Mouse (Mus musculus) kidney, embryonic 16.5 days (tissue): ENCODE measurements at regions not wholly inside any gene's neighbourhood (a gene's known extent, or its start where the extent isn't known, plus 50 kb on each side); places are given as distances from the start of the nearest gene placed in this dataset.
"Not testable (repeated sequence)": the region's sequence is repeated elsewhere in the genome, so short reads cannot be mapped to it uniquely, and the experiment has no call there.

Experiments
- ATAC-seq: fragments of 200-750 bp; cut with Nextera tagmentation; 2 replicates; pipeline ENCODE4 v1.8.0; 2017; ENCODE audit warnings: moderate TSS enrichment; ENCODE audit not compliant: low FRiP score, low TSS enrichment
- H3K27ac ChIP-seq: fragments of 300-500 bp; sonication (generic); 2 replicates; pipeline ENCODE4 v1.5.1; 2014; ENCODE audit warnings: low read length
- H3K27me3 ChIP-seq: fragments of 300-500 bp; sonication (generic); 2 replicates; pipeline ENCODE4 v1.6.1; 2014; ENCODE audit warnings: low read length, control low read depth, mixed read lengths; ENCODE audit not compliant: insufficient read depth
- H3K36me3 ChIP-seq: fragments of 300-500 bp; sonication (generic); 2 replicates; pipeline ENCODE4 v1.6.1; 2014; ENCODE audit warnings: low read length, control low read depth, mixed read lengths; ENCODE audit not compliant: insufficient read depth
- H3K4me1 ChIP-seq: fragments of 300-500 bp; sonication (generic); 2 replicates; pipeline ENCODE4 v1.6.1; 2014; ENCODE audit warnings: low read length, control low read depth, mixed read lengths; ENCODE audit not compliant: insufficient read depth
- H3K4me2 ChIP-seq: fragments of 300-500 bp; sonication (generic); replicated peaks from 2 replicates; pipeline ENCODE4 v1.6.1; 2014; ENCODE audit warnings: low read depth, low read length
- H3K4me3 ChIP-seq: fragments of 300-500 bp; sonication (generic); 2 replicates; pipeline ENCODE4 v1.5.1; 2014; ENCODE audit warnings: mild to moderate bottlenecking, low read length
- H3K9ac ChIP-seq: fragments of 300-500 bp; sonication (generic); replicated peaks from 2 replicates; pipeline ENCODE4 v1.6.1; 2014; ENCODE audit warnings: low read length
- H3K9me3 ChIP-seq: fragments of 300-500 bp; sonication (generic); 2 replicates; pipeline ENCODE4 v1.6.1; 2016; ENCODE audit warnings: low read length, control low read depth
- WGBS: fragments of 180-500 bp; shearing (Covaris S2); extraction: QIAGEN DNeasy Blood & Tissue Kit; methylation state at CpG from one replicate; pipeline ENCODE4 v1.1.7; 2014; 5-methylcytosine and 5-hydroxymethylcytosine counted together

- Histone ChIP-seq H3K9me3 (no peaks in the 10 kb centered on the region), H3K4me3 (no peak overlapping the region), H3K9ac (no peak overlapping the region), H3K27ac (no peak overlapping the region), H3K4me1 (no peaks in the 10 kb centered on the region), H3K27me3 (no peaks in the 10 kb centered on the region), H3K4me2 (no peak overlapping the region), H3K36me3 (no peaks in the 10 kb centered on the region)
- ATAC-seq = no peak
- WGBS = 94% methylated on average over 6 of the region's 6 CpGs
Observed at GRCm38 (mm10) chr8:15593106-15593505, 547.2 kb upstream of the BB014433 start.

- 73% methylated on average over 5 of the region's 5 CpGs for WGBS
- H3K27ac ChIP-seq = no peak overlapping the region
- H3K36me3 ChIP-seq = no peaks in the 10 kb centered on the region
- no peaks in the 10 kb centered on the region for H3K9me3 ChIP-seq
- H3K4me3 ChIP-seq = no peak overlapping the region
- no peaks in the 10 kb centered on the region for H3K4me1 ChIP-seq
- ATAC-seq = no peak
- no peak overlapping the region for H3K9ac ChIP-seq
- H3K27me3 ChIP-seq = no peaks in the 10 kb centered on the region
- no peak overlapping the region for H3K4me2 ChIP-seq
Observed at GRCm38 (mm10) chr8:15583782-15584181, 537.9 kb upstream of the BB014433 start.

GRCm38 (mm10) chr8:15570091-15570490 is 524.2 kb upstream of the BB014433 start:
- Histone ChIP-seq H3K27me3 (no peaks in the 10 kb centered on the region), H3K9me3 (no peaks in the 10 kb centered on the region), H3K4me3 (no peak overlapping the region), H3K4me2 (no peak overlapping the region), H3K4me1 (no peaks in the 10 kb centered on the region), H3K27ac (no peak overlapping the region), H3K36me3 (no peaks in the 10 kb centered on the region), H3K9ac (no peak overlapping the region)
- 90% methylated on average over 5 of the region's 5 CpGs for WGBS
- no peak for ATAC-seq

- no peaks in the 10 kb centered on the region for H3K27me3 ChIP-seq
- H3K9me3 ChIP-seq = no peaks in the 10 kb centered on the region
- no peaks in the 10 kb centered on the region for H3K4me1 ChIP-seq
- H3K4me2 ChIP-seq = no peak overlapping the region
- H3K4me3 ChIP-seq = no peak overlapping the region
- H3K27ac ChIP-seq = no peak overlapping the region
- no peak for ATAC-seq
- no peak overlapping the region for H3K9ac ChIP-seq
- H3K36me3 ChIP-seq = no peaks in the 10 kb centered on the region
- 82% methylated on average over 2 of the region's 2 CpGs for WGBS
Observed at GRCm38 (mm10) chr8:15567742-15568141, 521.9 kb upstream of the BB014433 start.

GRCm38 (mm10) chr8:15562310-15563296 is 516.7 kb upstream of the BB014433 start:
- no peak overlapping the region for H3K4me2 ChIP-seq
- H3K4me3 ChIP-seq = no peak overlapping the region
- H3K9me3 ChIP-seq = no peaks in the 10 kb centered on the region
- ATAC-seq = no peak
- H3K4me1 ChIP-seq = no peaks in the 10 kb centered on the region
- no peak overlapping the region for H3K9ac ChIP-seq
- H3K27me3 ChIP-seq = no peaks in the 10 kb centered on the region
- WGBS = 58% methylated on average over 39 of the region's 39 CpGs
- no peaks in the 10 kb centered on the region for H3K36me3 ChIP-seq
- H3K27ac ChIP-seq = no peak overlapping the region

GRCm38 (mm10) chr8:15532027-15532426 is 486.1 kb upstream of the BB014433 start:
- Histone ChIP-seq H3K4me3 (no peak overlapping the region), H3K9ac (no peak overlapping the region), H3K4me1 (no peaks in the 10 kb centered on the region), H3K27me3 (no peaks in the 10 kb centered on the region), H3K9me3 (no peaks in the 10 kb centered on the region), H3K27ac (no peak overlapping the region), H3K4me2 (no peak overlapping the region), H3K36me3 (no peaks in the 10 kb centered on the region)
- 95% methylated on average over 4 of the region's 4 CpGs for WGBS
- ATAC-seq = no peak

- 91% methylated on average over 3 of the region's 3 CpGs for WGBS
- H3K4me3 ChIP-seq = no peak overlapping the region
- no peaks in the 10 kb centered on the region for H3K4me1 ChIP-seq
- H3K36me3 ChIP-seq = no peaks in the 10 kb centered on the region
- H3K9me3 ChIP-seq = no peaks in the 10 kb centered on the region
- H3K27me3 ChIP-seq = no peaks in the 10 kb centered on the region
- H3K9ac ChIP-seq = no peak overlapping the region
- H3K27ac ChIP-seq = no peak overlapping the region
- no peak for ATAC-seq
- no peak overlapping the region for H3K4me2 ChIP-seq
Observed at GRCm38 (mm10) chr8:15525461-15525860, 479.6 kb upstream of the BB014433 start.

GRCm38 (mm10) chr8:15519896-15520295 is 474.0 kb upstream of the BB014433 start:
- not testable (repeated sequence) for H3K27me3 ChIP-seq, H3K36me3 ChIP-seq, H3K4me3 ChIP-seq, H3K9ac ChIP-seq, ATAC-seq, H3K27ac ChIP-seq, H3K9me3 ChIP-seq, H3K4me2 ChIP-seq, H3K4me1 ChIP-seq
- WGBS = 76% methylated on average over 18 of the region's 19 CpGs

- Histone ChIP-seq H3K9ac (no peak overlapping the region), H3K36me3 (no peaks in the 10 kb centered on the region), H3K9me3 (no peaks in the 10 kb centered on the region), H3K4me3 (no peak overlapping the region), H3K27ac (no peak overlapping the region), H3K4me1 (no peaks in the 10 kb centered on the region), H3K4me2 (no peak overlapping the region), H3K27me3 (no peaks in the 10 kb centered on the region)
- no peak for ATAC-seq
- 63% methylated on average over 4 of the region's 4 CpGs for WGBS
Observed at GRCm38 (mm10) chr8:15500973-15501372, 455.1 kb upstream of the BB014433 start.

- Histone ChIP-seq H3K27ac (no peak overlapping the region), H3K4me3 (no peak overlapping the region), H3K4me2 (no peak overlapping the region), H3K27me3 (no peaks in the 10 kb centered on the region), H3K9me3 (no peaks in the 10 kb centered on the region), H3K4me1 (no peaks in the 10 kb centered on the region), H3K36me3 (no peaks in the 10 kb centered on the region), H3K9ac (no peak overlapping the region)
- no peak for ATAC-seq
- 78% methylated on average over 5 of the region's 5 CpGs for WGBS
Observed at GRCm38 (mm10) chr8:15497566-15497965, 451.7 kb upstream of the BB014433 start.
